Mouse (Mus musculus): ENCODE results near the gene Myh9. TPM values are rescaled to one million over a fixed set of nuclear protein-coding genes. Genes with fewer than 3 reads are reported as not detected.

The Myh9 gene
- polyA plus RNA-seq, 1 experiment from 2014 or later, result 59.3 TPM

DNA sequence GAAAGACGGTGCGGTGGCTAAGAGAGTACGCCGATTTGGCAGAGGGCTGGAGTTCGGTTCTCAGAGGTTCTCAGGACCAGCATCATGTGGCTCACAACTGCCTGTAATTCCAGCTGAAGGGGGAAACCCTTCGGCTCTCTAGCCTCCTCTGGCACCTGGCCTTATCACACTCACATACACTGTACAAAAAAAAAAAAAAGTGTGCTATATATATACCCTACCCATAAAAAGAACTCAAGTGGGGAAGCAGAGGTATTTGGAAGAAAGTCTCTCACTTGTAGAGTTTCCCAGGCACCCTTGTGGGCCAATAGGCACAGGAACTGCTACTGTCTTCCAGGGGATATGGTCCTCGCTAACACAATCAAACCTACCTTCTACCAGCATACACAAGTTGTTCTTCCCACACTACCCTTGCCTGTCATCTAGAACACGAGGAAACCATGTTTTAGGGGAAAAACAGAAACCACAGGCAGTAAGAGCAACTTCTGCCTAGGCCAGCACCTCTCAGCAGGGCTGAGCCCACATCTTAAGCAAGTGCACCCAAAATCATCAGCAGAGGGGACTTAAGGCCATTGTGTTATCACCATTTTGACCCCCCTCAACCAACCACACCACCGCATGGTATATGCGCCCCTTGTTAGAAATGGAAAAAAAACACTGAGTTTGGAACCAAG, 4.4 kb downstream of the Myh9 start:
- TF ChIP-seq CTCF (IDR thresholded peaks at IDR 0.05) (no peak), EP300 (IDR thresholded peaks at IDR 0.05) (no peak)
- peak overlapping the region; percentile 77 for H3K4me2 ChIP-seq (replicated peaks; ENCODE audit: low read depth, low read length)
- no peak overlapping the region for H3K9ac ChIP-seq (replicated peaks; ENCODE audit: low read depth)
- ATAC-seq, result no peak
- H3K36me3 ChIP-seq (ENCODE audit: insufficient read depth, low read length), result no peaks in the 10 kb centered on the region
- H3K9me3 ChIP-seq (ENCODE audit: low read length), result no peaks in the 10 kb centered on the region
- H3K27me3 ChIP-seq (replicated peaks; ENCODE audit: insufficient read depth, low read length), result no peaks in the 10 kb centered on the region
- peak overlapping the region; percentile 97 for H3K27ac ChIP-seq (ENCODE audit: low read length)
- DNase-seq (ENCODE audit: low spot score), result no peak
- 38% methylated on average over 10 of the region's 10 CpGs for WGBS
- no peak overlapping the region for H3K4me3 ChIP-seq (ENCODE audit: low read depth, low read length)
- peaks cover 56% of the 10 kb centered on the region for H3K4me1 ChIP-seq (ENCODE audit: insufficient read depth, low read depth, low read length)

DNA sequence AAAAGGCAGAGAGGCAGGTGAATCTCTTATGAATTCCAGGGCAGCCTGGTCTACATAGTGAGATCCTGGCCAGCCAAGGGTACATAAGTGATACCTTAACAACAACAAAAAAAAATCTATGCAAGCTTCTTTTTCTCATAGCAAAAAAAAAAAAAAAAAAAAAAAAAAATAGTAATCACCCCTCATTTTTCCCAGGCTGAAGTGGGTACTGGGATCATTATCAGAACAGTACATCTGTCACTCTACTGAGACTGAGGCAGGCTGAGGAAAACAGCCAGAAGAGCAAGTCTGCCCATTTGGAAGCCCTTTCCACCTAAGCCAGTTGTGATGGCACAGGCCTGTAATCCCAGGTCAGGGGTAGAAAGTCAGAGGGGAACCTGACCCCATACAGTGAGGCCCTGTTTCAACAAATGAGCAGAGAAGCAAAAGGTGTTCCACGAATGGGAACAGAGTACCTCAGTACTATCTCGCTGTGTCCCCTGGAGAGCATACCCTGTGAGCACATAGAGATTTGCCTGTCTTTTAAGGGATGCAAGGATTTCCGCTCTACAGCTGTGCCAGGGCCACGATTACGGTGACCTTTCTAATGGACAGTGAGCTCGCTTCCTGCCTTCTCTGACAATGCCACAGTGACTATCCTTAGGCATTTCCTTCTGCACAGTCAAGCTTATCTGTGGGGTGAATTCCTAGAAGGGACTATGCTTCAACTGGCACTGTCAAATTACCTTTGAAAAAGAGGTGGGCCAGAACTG, 5.1 kb downstream of the Myh9 start:
- Histone ChIP-seq H3K4me2 (replicated peaks; ENCODE audit: low read depth, low read length) (peak overlapping the region; percentile 77), H3K27ac (ENCODE audit: low read length) (peak overlapping the region; percentile 97), H3K4me3 (ENCODE audit: low read depth, low read length) (no peak overlapping the region), H3K36me3 (ENCODE audit: insufficient read depth, low read length) (no peaks in the 10 kb centered on the region), H3K9me3 (ENCODE audit: low read length) (no peaks in the 10 kb centered on the region), H3K27me3 (replicated peaks; ENCODE audit: insufficient read depth, low read length) (no peaks in the 10 kb centered on the region), H3K9ac (replicated peaks; ENCODE audit: low read depth) (0 out of 2 replicates have a peak overlapping the region, but pooled peaks have one; percentile 24), H3K4me1 (ENCODE audit: insufficient read depth, low read depth, low read length) (peaks cover 59% of the 10 kb centered on the region)
- DNase-seq (ENCODE audit: low spot score), result peak; percentile 57
- 29% methylated on average over 6 of the region's 6 CpGs for WGBS
- TF ChIP-seq CTCF (IDR thresholded peaks at IDR 0.05) (no peak), EP300 (IDR thresholded peaks at IDR 0.05) (peak; percentile 50)
- no peak for ATAC-seq

DNA sequence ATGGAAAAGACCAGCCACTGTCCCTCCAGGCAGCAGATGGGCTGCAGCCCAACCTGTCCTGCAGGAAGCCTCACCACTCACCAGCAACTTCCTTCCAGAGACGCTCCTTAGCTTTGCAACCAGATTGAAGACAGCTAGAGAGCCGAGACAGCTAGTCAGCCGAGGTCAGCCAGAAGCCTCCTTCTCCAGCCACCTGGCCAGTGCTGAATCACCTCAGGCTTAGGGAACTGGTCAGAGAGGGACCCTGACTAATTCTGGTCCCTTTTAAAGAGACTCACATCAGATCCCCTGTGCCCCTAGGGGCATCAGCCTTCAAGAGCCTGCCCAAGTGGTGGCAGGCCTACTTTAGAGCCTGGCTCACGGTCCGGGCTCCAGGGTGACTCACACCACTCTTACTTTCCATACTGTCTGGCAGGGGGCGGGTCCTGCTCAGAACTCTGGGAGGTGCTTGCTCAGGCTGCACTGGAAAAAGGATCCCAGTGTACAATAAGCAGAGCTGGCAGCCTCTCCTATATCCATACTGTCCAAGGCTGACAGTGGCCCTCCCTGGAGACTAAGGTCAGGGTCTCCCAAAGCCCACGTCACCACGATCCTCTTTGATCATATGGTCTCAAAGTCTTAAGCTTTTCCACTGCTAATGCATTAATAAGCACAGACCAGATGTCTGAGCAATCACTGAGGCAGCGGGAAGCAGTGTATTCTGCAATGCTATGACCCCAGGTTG, 5.9 kb downstream of the Myh9 start:
- ATAC-seq (peak; percentile 72), DNase-seq (ENCODE audit: low spot score) (peak; percentile 91)
- H3K27me3 ChIP-seq (replicated peaks; ENCODE audit: insufficient read depth, low read length), result no peaks in the 10 kb centered on the region
- TF ChIP-seq EP300 (IDR thresholded peaks at IDR 0.05) (no peak; the same call in 1 of the 2 replicates), CTCF (IDR thresholded peaks at IDR 0.05) (peak; percentile 26)
- no peaks in the 10 kb centered on the region for H3K36me3 ChIP-seq (ENCODE audit: insufficient read depth, low read length)
- H3K9ac ChIP-seq (replicated peaks; ENCODE audit: low read depth), result 0 out of 2 replicates have a peak overlapping the region, but pooled peaks have one; percentile 24
- H3K27ac ChIP-seq (ENCODE audit: low read length), result peak overlapping the region; percentile 97
- H3K9me3 ChIP-seq (ENCODE audit: low read length), result no peaks in the 10 kb centered on the region
- WGBS, result 21% methylated on average over 9 of the region's 9 CpGs
- peaks cover 67% of the 10 kb centered on the region for H3K4me1 ChIP-seq (ENCODE audit: insufficient read depth, low read depth, low read length)
- H3K4me2 ChIP-seq (replicated peaks; ENCODE audit: low read depth, low read length), result peak overlapping the region; percentile 36
- H3K4me3 ChIP-seq (ENCODE audit: low read depth, low read length), result no peak overlapping the region

DNA sequence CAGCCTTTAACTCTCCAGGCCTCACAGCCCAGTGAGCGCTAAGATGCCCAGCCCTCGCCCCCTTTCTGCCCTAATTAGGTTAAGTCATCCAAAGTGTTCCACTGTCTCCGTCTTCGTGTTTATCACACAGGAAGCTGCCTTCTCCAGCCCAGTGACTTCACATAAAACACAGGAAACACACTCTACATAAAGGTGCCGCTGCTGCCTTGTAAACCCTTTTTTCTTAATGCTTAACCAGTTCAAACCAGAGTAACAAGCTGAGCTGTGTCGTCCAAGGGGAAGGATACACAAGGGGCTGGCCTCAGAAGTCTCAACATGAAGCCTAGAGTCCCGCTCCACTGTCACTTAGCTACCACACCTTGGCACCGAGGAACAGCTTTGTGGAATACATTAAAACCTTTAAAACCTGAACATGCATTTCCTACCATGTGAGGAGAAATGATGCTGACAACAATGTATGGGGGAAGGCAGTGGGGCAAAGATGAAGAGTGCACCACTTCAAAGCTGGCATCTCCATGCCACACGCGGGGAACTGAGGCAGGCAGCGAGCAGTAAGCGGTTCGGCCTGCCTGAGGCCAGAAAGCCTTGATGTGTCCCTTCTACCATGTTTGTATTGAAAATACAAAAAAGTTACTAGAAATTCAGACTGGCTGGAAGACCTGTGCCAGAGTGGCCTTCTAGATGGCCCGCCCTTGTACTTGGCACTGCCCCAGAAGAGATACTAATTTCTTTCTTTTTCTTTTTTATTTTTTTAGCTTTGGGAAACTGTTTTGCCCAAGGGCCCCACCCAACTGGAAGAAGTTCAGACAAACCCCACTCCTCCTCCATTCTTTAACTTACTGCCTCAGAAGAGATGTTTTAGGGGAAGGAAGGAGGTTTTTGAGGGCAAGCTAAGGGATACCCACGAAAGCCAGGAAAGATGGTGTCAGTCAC, 7.4 kb downstream of the Myh9 start:
- Histone ChIP-seq H3K9ac (replicated peaks; ENCODE audit: low read depth) (no peak overlapping the region), H3K4me3 (ENCODE audit: low read depth, low read length) (no peak overlapping the region), H3K9me3 (ENCODE audit: low read length) (no peaks in the 10 kb centered on the region), H3K36me3 (ENCODE audit: insufficient read depth, low read length) (no peaks in the 10 kb centered on the region), H3K4me2 (replicated peaks; ENCODE audit: low read depth, low read length) (peak overlapping the region; percentile 11), H3K27me3 (replicated peaks; ENCODE audit: insufficient read depth, low read length) (no peaks in the 10 kb centered on the region), H3K27ac (ENCODE audit: low read length) (peak overlapping the region; percentile 97), H3K4me1 (ENCODE audit: insufficient read depth, low read depth, low read length) (peaks cover 76% of the 10 kb centered on the region)
- TF ChIP-seq EP300 (IDR thresholded peaks at IDR 0.05) (peak; percentile 41; the same call in 1 of the 2 replicates), CTCF (IDR thresholded peaks at IDR 0.05) (0 out of 2 replicates have a peak, but pooled peaks have one; percentile 2)
- ATAC-seq (peak; percentile 6; the same call in 1 of the 2 replicates), DNase-seq (ENCODE audit: low spot score) (peak; percentile 53)
- 53% methylated on average over 15 of the region's 15 CpGs for WGBS

DNA sequence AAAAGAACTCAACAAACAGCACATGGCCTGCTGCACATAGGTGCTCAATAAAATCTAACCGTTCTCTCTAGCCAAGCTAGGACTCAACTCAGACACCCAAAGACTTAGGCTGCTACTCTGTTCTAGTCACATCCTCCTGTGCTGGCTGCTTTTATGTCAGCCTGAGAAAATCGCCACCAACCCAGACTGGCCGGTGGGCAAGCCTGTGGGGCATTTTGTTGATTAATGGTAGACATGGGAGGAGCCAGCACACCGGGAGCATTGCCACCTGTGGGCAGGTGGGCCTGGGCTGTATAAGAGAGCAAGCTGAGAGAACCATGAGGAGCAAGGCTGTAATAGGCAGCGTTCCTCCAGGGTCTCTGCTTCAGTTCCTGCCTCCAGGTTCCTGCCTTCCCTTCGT, 8.2 kb downstream of the Myh9 start:
- H3K27ac ChIP-seq (ENCODE audit: low read length), result peak overlapping the region; percentile 97
- no peaks in the 10 kb centered on the region for H3K36me3 ChIP-seq (ENCODE audit: insufficient read depth, low read length)
- no peaks in the 10 kb centered on the region for H3K9me3 ChIP-seq (ENCODE audit: low read length)
- no peak for DNase-seq (ENCODE audit: low spot score)
- peaks cover 73% of the 10 kb centered on the region for H3K4me1 ChIP-seq (ENCODE audit: insufficient read depth, low read depth, low read length)
- WGBS, result 65% methylated on average over 6 of the region's 6 CpGs
- no peak overlapping the region for H3K9ac ChIP-seq (replicated peaks; ENCODE audit: low read depth)
- ATAC-seq, result no peak
- H3K4me2 ChIP-seq (replicated peaks; ENCODE audit: low read depth, low read length), result peak overlapping the region; percentile 11; the same call in 1 of the 2 replicates
- H3K27me3 ChIP-seq (replicated peaks; ENCODE audit: insufficient read depth, low read length), result no peaks in the 10 kb centered on the region
- H3K4me3 ChIP-seq (ENCODE audit: low read depth, low read length), result no peak overlapping the region
- TF ChIP-seq CTCF (IDR thresholded peaks at IDR 0.05) (no peak), EP300 (IDR thresholded peaks at IDR 0.05) (no peak)

Data from lung, postnatal 0 days (tissue).